Mouse (Mus musculus) E14TG2a.4 (cell line): ENCODE results near the gene Ppm1b.

Source experiments
- H3K27me3 ChIP-seq: 2 replicates; pipeline ENCODE4 v1.6.1; 2014; ENCODE audit warnings: low read length, control low read depth; ENCODE audit not compliant: insufficient read depth
- H3K36me3 ChIP-seq: 2 replicates; pipeline ENCODE4 v1.6.1; 2014; ENCODE audit warnings: low read length, control low read depth; ENCODE audit not compliant: insufficient read depth
- H3K4me1 ChIP-seq: replicated peaks from 2 replicates; pipeline ENCODE4 v1.6.1; 2014; ENCODE audit warnings: low read depth, low read length, control low read depth
- H3K4me3 ChIP-seq: replicated peaks from 2 replicates; pipeline ENCODE4 v1.5.1; 2014; ENCODE audit warnings: mild to moderate bottlenecking, low read length
- H3K9me3 ChIP-seq: 2 replicates; pipeline ENCODE4 v1.6.1; 2014; ENCODE audit warnings: low read length, control low read depth
- CTCF ChIP-seq: conservative IDR thresholded peaks from 2 replicates; pipeline ENCODE4 v1.5.1; 2014; ENCODE audit warnings: low read length
- NANOG ChIP-seq: IDR thresholded peaks from 2 replicates; pipeline ENCODE4 v1.6.1; 2014; ENCODE audit warnings: borderline replicate concordance, low read length, mixed read lengths
- POU5F1 ChIP-seq: IDR thresholded peaks from 2 replicates; pipeline ENCODE4 v1.6.1; 2014; ENCODE audit warnings: low read length, borderline replicate concordance

Ppm1b gene

DNA sequence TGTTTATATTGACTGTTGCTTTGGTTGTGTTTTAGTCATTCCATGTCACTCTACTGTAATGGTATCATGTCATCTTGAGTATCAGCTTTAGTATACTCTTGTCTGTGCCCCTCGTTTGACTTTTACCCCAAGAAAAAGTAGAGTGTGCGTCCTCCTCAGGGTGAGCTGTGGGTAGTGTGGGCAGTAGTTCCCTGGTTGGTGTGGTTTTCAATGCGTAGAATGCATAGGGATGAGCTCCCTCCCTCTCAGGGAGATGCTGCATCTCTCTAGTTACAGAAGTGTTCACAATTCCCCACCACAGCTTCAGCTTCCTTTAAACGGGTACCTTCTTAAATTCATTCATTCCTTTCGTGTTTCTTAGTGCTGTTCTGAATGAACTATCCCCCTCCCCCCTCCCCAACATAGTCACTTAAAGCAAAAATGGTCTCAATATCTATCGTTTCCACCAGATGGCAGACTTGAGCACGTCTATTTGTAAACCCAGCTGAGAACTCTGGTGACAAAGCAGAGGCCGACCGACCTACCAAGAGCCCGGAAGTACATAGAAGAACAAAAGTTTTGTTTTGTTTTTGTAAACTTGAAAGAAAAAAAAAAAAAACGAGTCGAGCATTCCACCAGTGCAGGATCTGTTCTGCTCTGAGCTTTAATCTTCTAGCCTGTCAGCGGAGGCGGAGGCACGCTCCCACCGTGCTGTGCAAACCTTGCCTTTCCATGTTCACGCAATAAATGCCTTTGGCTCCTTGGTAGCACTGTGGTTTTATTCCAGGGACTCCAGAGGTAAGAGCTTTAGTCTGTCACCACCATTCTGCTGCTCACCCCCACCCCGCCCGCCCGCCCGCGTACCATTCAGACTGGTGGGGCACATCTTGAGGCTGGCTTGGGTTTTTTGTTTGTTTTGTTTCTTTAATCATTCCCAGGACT lies 67.0 kb downstream of the Ppm1b start:
- H3K4me3 ChIP-seq = no peak overlapping the region
- no peaks in the 10 kb centered on the region for H3K9me3 ChIP-seq
- peaks cover 21% of the 10 kb centered on the region for H3K4me1 ChIP-seq
- H3K27me3 ChIP-seq = no peaks in the 10 kb centered on the region
- H3K36me3 ChIP-seq = peaks cover 17% of the 10 kb centered on the region
- peak; percentile 37 for TF ChIP-seq CTCF
- TF ChIP-seq POU5F1 = no peak

DNA sequence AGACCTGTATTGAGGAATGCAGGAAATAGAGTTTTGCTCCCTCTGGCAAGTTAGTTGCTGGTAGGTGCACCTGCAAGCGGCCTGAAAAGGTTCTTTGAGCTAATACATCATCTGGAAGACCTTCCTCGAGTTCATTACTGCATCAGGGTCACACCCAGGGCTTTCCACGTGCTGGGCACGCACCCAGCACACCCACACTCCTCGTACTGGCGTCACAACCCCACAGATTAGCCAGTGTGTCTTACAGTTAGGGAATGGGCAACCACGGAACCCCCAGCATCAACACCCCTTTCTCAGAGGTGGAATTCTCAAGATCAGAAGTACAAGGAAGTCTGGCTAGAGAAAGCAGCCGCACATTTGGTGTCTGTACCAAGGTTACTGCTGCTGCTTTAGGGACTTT lies 67.7 kb downstream of the Ppm1b start:
- H3K4me3 ChIP-seq = no peak overlapping the region
- H3K27me3 ChIP-seq = no peaks in the 10 kb centered on the region
- peaks cover 21% of the 10 kb centered on the region for H3K4me1 ChIP-seq
- H3K36me3 ChIP-seq = peaks cover 17% of the 10 kb centered on the region
- TF ChIP-seq POU5F1 = no peak
- no peak for TF ChIP-seq NANOG
- no peaks in the 10 kb centered on the region for H3K9me3 ChIP-seq

DNA sequence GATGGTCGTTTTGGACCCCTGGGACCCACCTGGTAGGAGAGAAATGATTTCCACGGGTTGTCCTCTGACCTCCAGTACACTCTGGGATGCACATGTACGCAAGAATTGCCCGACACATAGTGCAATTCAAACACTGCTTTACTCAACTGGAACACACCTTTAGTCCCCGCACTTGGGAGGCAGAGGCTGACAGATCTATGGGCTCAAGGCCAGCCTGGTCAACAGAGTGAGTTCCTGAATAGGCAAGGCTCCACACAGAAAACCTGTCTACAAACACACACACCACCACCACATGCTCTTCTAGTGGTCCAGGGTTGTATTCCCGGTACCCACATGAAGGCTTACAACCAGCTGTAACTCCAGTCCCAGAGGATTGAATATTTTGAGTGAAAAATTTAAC lies 68.6 kb downstream of the Ppm1b start:
- Histone ChIP-seq H3K36me3 (peaks cover 17% of the 10 kb centered on the region), H3K4me3 (no peak overlapping the region)
- TF ChIP-seq NANOG = no peak
- TF ChIP-seq POU5F1 = no peak
- TF ChIP-seq CTCF = no peak

DNA sequence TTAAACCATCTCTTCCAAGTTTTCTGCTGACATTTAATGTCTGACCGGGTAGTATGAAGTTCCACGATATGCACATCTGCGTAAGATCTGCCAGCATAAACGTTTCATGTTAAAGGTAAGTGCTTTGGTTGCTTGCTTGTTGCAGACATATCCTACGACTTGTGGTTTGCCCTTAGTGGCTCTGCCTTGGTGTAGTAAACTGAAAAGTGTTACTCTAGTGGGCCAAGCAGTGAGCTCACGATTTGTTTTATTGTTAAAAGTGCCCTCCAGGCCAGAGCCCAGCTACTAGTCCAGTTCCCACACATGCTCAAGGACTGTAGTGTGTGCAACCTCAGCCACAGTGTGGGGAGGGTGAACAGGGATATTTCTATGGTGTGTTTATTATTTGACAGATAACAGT lies 69.9 kb downstream of the Ppm1b start:
- H3K27me3 ChIP-seq = no peaks in the 10 kb centered on the region; the same call in none of the 2 replicates
- peaks cover 21% of the 10 kb centered on the region for H3K4me1 ChIP-seq
- no peaks in the 10 kb centered on the region for H3K9me3 ChIP-seq
- H3K4me3 ChIP-seq = no peak overlapping the region
- no peak for TF ChIP-seq CTCF
- no peak for TF ChIP-seq NANOG
- no peak for TF ChIP-seq POU5F1
- H3K36me3 ChIP-seq = peaks cover 17% of the 10 kb centered on the region

More for the DNA sequence above, 68.6 kb downstream of the Ppm1b start:
- H3K27me3 ChIP-seq = no peaks in the 10 kb centered on the region; the same call in none of the 2 replicates
- H3K9me3 ChIP-seq = no peaks in the 10 kb centered on the region
- H3K4me1 ChIP-seq = peaks cover 21% of the 10 kb centered on the region

DNA sequence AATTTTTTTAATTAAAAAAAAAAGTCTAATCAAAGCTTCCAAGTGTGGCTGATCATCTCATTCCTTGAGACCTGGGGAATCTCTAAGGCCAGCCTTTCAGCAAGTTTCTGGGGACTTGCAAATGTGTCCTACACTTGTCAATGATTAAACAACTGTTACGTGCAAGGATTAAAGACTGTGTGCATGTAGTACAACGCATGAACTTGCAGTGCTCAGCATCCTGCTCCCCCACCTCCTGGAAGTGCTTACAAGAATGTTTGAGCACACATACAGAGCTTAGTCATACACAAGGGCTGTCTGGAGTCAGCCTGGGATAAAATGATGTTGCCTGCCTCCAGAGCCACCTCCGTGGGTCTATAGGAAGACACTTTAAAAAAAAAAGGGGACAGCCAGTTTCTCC lies 70.7 kb downstream of the Ppm1b start:
- no peaks in the 10 kb centered on the region for H3K9me3 ChIP-seq
- peaks cover 17% of the 10 kb centered on the region for H3K36me3 ChIP-seq
- peaks cover 21% of the 10 kb centered on the region for H3K4me1 ChIP-seq
- TF ChIP-seq POU5F1 = no peak
- no peaks in the 10 kb centered on the region; the same call in none of the 2 replicates for H3K27me3 ChIP-seq
- no peak overlapping the region for H3K4me3 ChIP-seq

DNA sequence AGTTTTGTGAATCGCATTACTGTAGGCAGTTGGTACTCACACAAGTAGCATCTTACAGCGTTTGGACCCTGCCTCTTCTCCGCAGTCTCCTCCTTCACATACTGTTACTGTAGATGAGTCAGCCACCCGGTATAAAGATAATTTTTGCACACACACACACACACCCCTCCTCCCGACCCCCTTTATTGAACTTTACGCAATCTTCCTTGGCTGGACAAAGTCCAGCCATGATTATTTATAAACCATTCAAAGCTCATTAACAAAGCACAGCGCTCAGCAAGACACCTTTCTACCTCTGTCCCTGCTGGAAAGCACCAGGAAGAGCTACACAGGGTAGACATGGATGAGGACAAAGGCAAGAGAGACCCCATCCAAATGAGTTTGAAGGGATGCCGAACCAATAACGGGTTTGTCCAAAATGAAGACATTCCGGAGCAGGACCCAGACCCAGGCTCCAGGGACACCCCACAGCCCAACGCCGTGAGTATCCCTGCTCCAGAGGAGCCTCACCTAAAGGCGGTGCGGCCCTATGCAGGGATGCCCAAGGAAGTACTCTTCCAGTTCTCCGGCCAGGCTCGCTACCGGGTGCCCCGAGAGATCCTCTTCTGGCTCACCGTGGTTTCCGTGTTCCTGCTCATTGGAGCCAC lies 71.7 kb downstream of the Ppm1b start, which contains the start of gene Slc3a1:
Slc3a1 (plus strand) TSS at position 284 of the 647 bp plus-strand sequence.
- Histone ChIP-seq H3K36me3 (peaks cover 17% of the 10 kb centered on the region), H3K4me3 (no peak within 1 kb of the TSS), H3K4me1 (peaks cover 12% of the 10 kb centered on the region), H3K27me3 (peaks cover 2% of the 10 kb centered on the region), H3K9me3 (no peaks in the 10 kb centered on the region)
- TF ChIP-seq CTCF (no peak), POU5F1 (no peak), NANOG (no peak)

DNA sequence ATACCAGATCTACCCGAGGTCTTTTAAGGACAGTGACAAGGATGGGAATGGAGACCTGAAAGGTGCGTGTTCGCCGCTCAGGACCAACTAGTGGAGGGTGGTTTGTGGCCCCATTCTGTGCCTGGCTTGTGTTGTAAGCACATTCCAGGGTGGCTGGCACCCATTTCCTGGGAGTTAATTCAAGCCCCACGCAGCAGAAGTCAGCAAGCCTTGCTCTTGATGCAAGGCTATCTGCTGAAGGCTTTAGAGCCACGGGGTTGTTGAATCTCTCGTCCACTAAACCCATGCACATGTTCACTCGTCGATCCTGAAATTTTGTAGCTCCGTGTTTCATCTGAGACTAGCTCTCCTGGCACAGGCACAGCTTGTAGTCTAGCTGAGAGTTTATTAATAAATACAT lies 72.3 kb downstream of the Ppm1b start:
- H3K36me3 ChIP-seq = peaks cover 17% of the 10 kb centered on the region
- H3K9me3 ChIP-seq = no peaks in the 10 kb centered on the region
- TF ChIP-seq POU5F1 (no peak), NANOG (no peak), CTCF (no peak)
- peaks cover 3% of the 10 kb centered on the region for H3K27me3 ChIP-seq
- no peak overlapping the region for H3K4me3 ChIP-seq
- peaks cover 8% of the 10 kb centered on the region for H3K4me1 ChIP-seq

DNA sequence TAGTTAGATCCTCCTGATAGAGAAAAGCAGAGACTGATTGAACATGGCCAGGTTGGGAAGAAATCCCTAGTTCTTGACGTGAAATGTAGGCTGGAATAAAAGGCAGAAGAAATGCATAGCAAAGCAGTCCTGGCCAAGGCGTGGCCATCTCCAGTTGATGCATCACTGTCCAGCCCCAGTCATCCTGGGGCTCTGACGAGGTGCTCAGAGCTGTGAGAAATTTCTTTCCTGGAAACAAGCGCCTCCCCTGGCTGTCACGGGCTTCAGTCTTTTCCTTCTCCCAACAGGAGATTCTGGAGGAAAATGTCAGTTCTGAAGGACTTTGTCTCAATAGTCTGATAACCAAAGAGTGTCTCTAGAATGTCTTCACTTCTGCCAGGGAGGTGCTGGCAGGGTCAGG lies 74.1 kb downstream of the Ppm1b start:
- peaks cover 6% of the 10 kb centered on the region for H3K27me3 ChIP-seq
- no peaks in the 10 kb centered on the region; the same call in 1 of the 2 replicates for H3K4me1 ChIP-seq
- H3K4me3 ChIP-seq = no peak overlapping the region
- no peaks in the 10 kb centered on the region for H3K9me3 ChIP-seq
- H3K36me3 ChIP-seq = peaks cover 3% of the 10 kb centered on the region; the same call in 1 of the 2 replicates
- TF ChIP-seq NANOG (no peak), POU5F1 (no peak), CTCF (no peak)

DNA sequence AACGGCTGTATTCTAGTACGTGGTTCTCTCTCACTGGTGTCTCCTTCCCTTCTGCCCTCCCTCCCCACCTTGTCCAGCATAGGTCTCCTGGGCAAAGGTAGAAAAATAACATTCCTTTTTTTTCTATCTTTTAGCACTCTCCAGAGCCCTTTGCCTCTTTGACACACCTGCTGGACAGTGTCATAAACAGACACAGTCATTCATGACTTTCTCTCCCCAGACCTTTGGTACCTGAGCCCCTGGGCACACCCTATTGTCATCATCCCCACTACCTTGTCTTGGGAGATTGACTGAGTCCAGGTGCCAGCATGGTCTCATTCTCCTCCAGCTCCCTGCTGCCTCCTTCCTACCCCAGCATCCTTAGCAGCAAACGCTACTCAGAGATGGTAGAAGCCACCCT lies 76.5 kb downstream of the Ppm1b start:
- Histone ChIP-seq H3K4me1 (no peaks in the 10 kb centered on the region; the same call in 1 of the 2 replicates), H3K9me3 (no peaks in the 10 kb centered on the region), H3K36me3 (no peaks in the 10 kb centered on the region), H3K27me3 (peaks cover 6% of the 10 kb centered on the region), H3K4me3 (no peak overlapping the region)
- TF ChIP-seq CTCF = no peak
- TF ChIP-seq NANOG = no peak
- TF ChIP-seq POU5F1 = no peak
